Mouse (Mus musculus): ENCODE data around the gene Ppm1n. TPM values are rescaled to one million over a fixed set of nuclear protein-coding genes. Genes with fewer than 3 reads are reported as not detected.
A peak's percentile ranks its signal among the peaks of the same experiment; 100 is the strongest.

Gene Ppm1n
- polyA plus RNA-seq, 1 experiment = 11.8 TPM

GRCm38 (mm10) chr7:19245083-19245482 is 34.8 kb downstream of the Ppm1n start:
- peaks cover 30% of the 10 kb centered on the region for H3K4me1 ChIP-seq (ENCODE audit: control insufficient read depth, insufficient read depth, insufficient read length, low read length)
- H3K4me3 ChIP-seq (ENCODE audit: low read depth, low read length) = no peak overlapping the region
- no peak for TF ChIP-seq CTCF (IDR thresholded peaks at IDR 0.05; ENCODE audit: extremely low read depth, insufficient read length, insufficient replicate concordance, low read depth, low read length)
- TF ChIP-seq POLR2A (IDR thresholded peaks at IDR 0.05; ENCODE audit: low read depth, low read length) = no peak
- no peak overlapping the region for H3K27ac ChIP-seq (ENCODE audit: insufficient read depth, low read depth, low read length)
- H3K27me3 ChIP-seq (ENCODE audit: control insufficient read depth, insufficient read depth, low read length) = no peaks in the 10 kb centered on the region
- peaks cover 16% of the 10 kb centered on the region for H3K36me3 ChIP-seq (ENCODE audit: control insufficient read depth, insufficient read depth, low read length)
- 87% methylated on average over 3 of the region's 3 CpGs for WGBS

GRCm38 (mm10) chr7:19243858-19244257 is 36.0 kb downstream of the Ppm1n start:
- no peaks in the 10 kb centered on the region for H3K27me3 ChIP-seq (ENCODE audit: control insufficient read depth, insufficient read depth, low read length)
- peaks cover 16% of the 10 kb centered on the region for H3K36me3 ChIP-seq (ENCODE audit: control insufficient read depth, insufficient read depth, low read length)

GRCm38 (mm10) chr7:19242005-19242404 is 37.9 kb downstream of the Ppm1n start:
- no peaks in the 10 kb centered on the region for H3K27me3 ChIP-seq (ENCODE audit: control insufficient read depth, insufficient read depth, low read length)
- H3K4me3 ChIP-seq (ENCODE audit: low read depth, low read length) = no peak overlapping the region
- TF ChIP-seq POLR2A (IDR thresholded peaks at IDR 0.05; ENCODE audit: low read depth, low read length) (no peak), CTCF (IDR thresholded peaks at IDR 0.05; ENCODE audit: extremely low read depth, insufficient read length, insufficient replicate concordance, low read depth, low read length) (no peak)
- no peak overlapping the region for H3K27ac ChIP-seq (ENCODE audit: insufficient read depth, low read depth, low read length)
- H3K36me3 ChIP-seq (ENCODE audit: control insufficient read depth, insufficient read depth, low read length) = peaks cover 16% of the 10 kb centered on the region
- WGBS = 94% methylated on average over 1 of the region's 1 CpGs
- peaks cover 19% of the 10 kb centered on the region for H3K4me1 ChIP-seq (ENCODE audit: control insufficient read depth, insufficient read depth, insufficient read length, low read length)

More at GRCm38 (mm10) chr7:19243858-19244257, 36.0 kb downstream of the Ppm1n start:
- Histone ChIP-seq H3K4me3 (ENCODE audit: low read depth, low read length) (no peak overlapping the region), H3K27ac (ENCODE audit: insufficient read depth, low read depth, low read length) (no peak overlapping the region), H3K4me1 (ENCODE audit: control insufficient read depth, insufficient read depth, insufficient read length, low read length) (peaks cover 26% of the 10 kb centered on the region)
- TF ChIP-seq POLR2A (IDR thresholded peaks at IDR 0.05; ENCODE audit: low read depth, low read length) = no peak
- TF ChIP-seq CTCF (IDR thresholded peaks at IDR 0.05; ENCODE audit: extremely low read depth, insufficient read length, insufficient replicate concordance, low read depth, low read length) = no peak
- WGBS = 60% methylated on average over 5 of the region's 5 CpGs

GRCm38 (mm10) chr7:19240905-19241463 is 38.9 kb downstream of the Ppm1n start:
- Histone ChIP-seq H3K36me3 (ENCODE audit: control insufficient read depth, insufficient read depth, low read length) (peaks cover 14% of the 10 kb centered on the region), H3K27me3 (ENCODE audit: control insufficient read depth, insufficient read depth, low read length) (no peaks in the 10 kb centered on the region), H3K4me3 (ENCODE audit: low read depth, low read length) (no peak overlapping the region), H3K4me1 (ENCODE audit: control insufficient read depth, insufficient read depth, insufficient read length, low read length) (peaks cover 24% of the 10 kb centered on the region), H3K27ac (ENCODE audit: insufficient read depth, low read depth, low read length) (peak overlapping the region; percentile 71)
- WGBS = 38% methylated on average over 8 of the region's 8 CpGs
- TF ChIP-seq POLR2A (IDR thresholded peaks at IDR 0.05; ENCODE audit: low read depth, low read length) (no peak), CTCF (IDR thresholded peaks at IDR 0.05; ENCODE audit: extremely low read depth, insufficient read length, insufficient replicate concordance, low read depth, low read length) (no peak)

- H3K27me3 ChIP-seq (ENCODE audit: control insufficient read depth, insufficient read depth, low read length) = no peaks in the 10 kb centered on the region
- peaks cover 28% of the 10 kb centered on the region for H3K4me1 ChIP-seq (ENCODE audit: control insufficient read depth, insufficient read depth, insufficient read length, low read length)
- peaks cover 4% of the 10 kb centered on the region for H3K36me3 ChIP-seq (ENCODE audit: control insufficient read depth, insufficient read depth, low read length)
- 38% methylated on average over 4 of the region's 4 CpGs for WGBS
- H3K4me3 ChIP-seq (ENCODE audit: low read depth, low read length) = no peak overlapping the region
- TF ChIP-seq POLR2A (IDR thresholded peaks at IDR 0.05; ENCODE audit: low read depth, low read length) (no peak), CTCF (IDR thresholded peaks at IDR 0.05; ENCODE audit: extremely low read depth, insufficient read length, insufficient replicate concordance, low read depth, low read length) (no peak)
- H3K27ac ChIP-seq (ENCODE audit: insufficient read depth, low read depth, low read length) = no peak overlapping the region
These were observed 39.9 kb downstream of the Ppm1n start for GRCm38 (mm10) chr7:19239986-19240385.

- H3K36me3 ChIP-seq (ENCODE audit: control insufficient read depth, insufficient read depth, low read length) = no peaks in the 10 kb centered on the region
- TF ChIP-seq POLR2A (IDR thresholded peaks at IDR 0.05; ENCODE audit: low read depth, low read length) (no peak), CTCF (IDR thresholded peaks at IDR 0.05; ENCODE audit: extremely low read depth, insufficient read length, insufficient replicate concordance, low read depth, low read length) (peak; percentile 95; the same call in 1 of the 2 replicates)
- 0% methylated on average over 1 of the region's 1 CpGs for WGBS
- H3K27ac ChIP-seq (ENCODE audit: insufficient read depth, low read depth, low read length) = no peak overlapping the region
- no peaks in the 10 kb centered on the region for H3K27me3 ChIP-seq (ENCODE audit: control insufficient read depth, insufficient read depth, low read length)
- H3K4me3 ChIP-seq (ENCODE audit: low read depth, low read length) = no peak overlapping the region
- peaks cover 31% of the 10 kb centered on the region for H3K4me1 ChIP-seq (ENCODE audit: control insufficient read depth, insufficient read depth, insufficient read length, low read length)
These were observed 40.4 kb downstream of the Ppm1n start for GRCm38 (mm10) chr7:19239423-19239822.

- Histone ChIP-seq H3K36me3 (ENCODE audit: control insufficient read depth, insufficient read depth, low read length) (no peaks in the 10 kb centered on the region), H3K4me1 (ENCODE audit: control insufficient read depth, insufficient read depth, insufficient read length, low read length) (peaks cover 29% of the 10 kb centered on the region), H3K27me3 (ENCODE audit: control insufficient read depth, insufficient read depth, low read length) (no peaks in the 10 kb centered on the region), H3K27ac (ENCODE audit: insufficient read depth, low read depth, low read length) (no peak overlapping the region), H3K4me3 (ENCODE audit: low read depth, low read length) (no peak overlapping the region)
- TF ChIP-seq POLR2A (IDR thresholded peaks at IDR 0.05; ENCODE audit: low read depth, low read length) = no peak
- TF ChIP-seq CTCF (IDR thresholded peaks at IDR 0.05; ENCODE audit: extremely low read depth, insufficient read length, insufficient replicate concordance, low read depth, low read length) = no peak
- 91% methylated on average over 4 of the region's 4 CpGs for WGBS
These were observed 41.5 kb downstream of the Ppm1n start for GRCm38 (mm10) chr7:19238344-19238743.
